Mouse (Mus musculus) spleen, adult 2 months (tissue): ENCODE measurements around the gene Tspan33.

ENCODE experiments used
- CTCF ChIP-seq: fragments of 200-500 bp; IDR thresholded peaks from 2 replicates; pipeline ENCODE4 v1.5.1; 2011; ENCODE audit warnings: mild to moderate bottlenecking, inconsistent platforms; ENCODE audit not compliant: insufficient read depth, insufficient read length, insufficient replicate concordance; ENCODE audit errors: extremely low read depth
- POLR2A ChIP-seq: fragments of 200-500 bp; IDR thresholded peaks from 2 replicates; pipeline ENCODE4 v1.6.1; 2011; ENCODE audit warnings: low read depth, low read length, inconsistent platforms

DNA sequence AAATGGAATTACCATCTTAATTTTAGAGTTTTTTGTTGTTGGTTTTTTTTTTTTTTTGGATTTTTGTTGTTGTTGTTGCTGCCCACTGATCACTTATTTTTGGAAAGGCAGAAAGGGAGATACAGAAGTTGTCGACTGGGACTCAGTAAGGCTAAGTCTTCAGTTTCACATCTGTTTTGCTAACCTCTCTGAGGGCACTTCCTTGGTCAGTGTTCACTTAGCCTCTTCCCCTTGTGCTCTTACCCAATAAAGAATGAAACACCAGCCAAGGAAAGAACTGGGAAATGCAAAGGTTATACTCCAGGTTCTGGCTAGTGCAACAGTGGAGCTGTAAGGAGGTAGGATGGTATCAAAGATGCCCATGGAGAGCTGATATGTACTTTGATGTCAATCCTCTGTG is 35.5 kb downstream of the Tspan33 start:
- TF ChIP-seq CTCF (no peak), POLR2A (no peak)
